Mouse (Mus musculus) heart, embryonic 13.5 days (tissue): ENCODE results near the gene Ggt5. TPM values are rescaled to one million over a fixed set of nuclear protein-coding genes. Genes with fewer than 3 reads are reported as not detected.

Source experiments
- ATAC-seq: fragments of 200-750 bp; cut with Nextera tagmentation; 2 replicates; pipeline ENCODE4 v1.8.0; 2017; ENCODE audit warnings: moderate TSS enrichment; ENCODE audit not compliant: insufficient number of reproducible peaks, low FRiP score, low TSS enrichment; ENCODE audit errors: extremely low read depth
- H3K27ac ChIP-seq: fragments of 300-500 bp; sonication (generic); replicated peaks from 2 replicates; pipeline ENCODE4 v1.5.1; 2015; ENCODE audit warnings: moderate library complexity, mild to moderate bottlenecking, inconsistent platforms
- H3K27me3 ChIP-seq: fragments of 300-500 bp; sonication (generic); replicated peaks from 2 replicates; pipeline ENCODE4 v1.6.1; 2015; ENCODE audit warnings: mild to moderate bottlenecking, inconsistent platforms
- H3K36me3 ChIP-seq: fragments of 300-500 bp; sonication (generic); 2 replicates; pipeline ENCODE4 v1.6.1; 2015; ENCODE audit warnings: mild to moderate bottlenecking, inconsistent platforms
- H3K4me1 ChIP-seq: fragments of 300-500 bp; sonication (generic); 2 replicates; pipeline ENCODE4 v1.6.1; 2015; ENCODE audit warnings: inconsistent platforms
- H3K4me2 ChIP-seq: fragments of 300-500 bp; sonication (generic); 2 replicates; pipeline ENCODE4 v1.6.1; 2015; ENCODE audit warnings: inconsistent platforms, mild to moderate bottlenecking, moderate library complexity
- H3K4me3 ChIP-seq: fragments of 300-500 bp; sonication (generic); 2 replicates; pipeline ENCODE4 v1.5.1; 2015; ENCODE audit warnings: moderate library complexity, mild to moderate bottlenecking, inconsistent platforms
- H3K9ac ChIP-seq: fragments of 300-500 bp; sonication (generic); 2 replicates; pipeline ENCODE4 v1.6.1; 2015; ENCODE audit warnings: inconsistent platforms, mild to moderate bottlenecking, moderate library complexity
- H3K9me3 ChIP-seq: fragments of 300-500 bp; sonication (generic); 2 replicates; pipeline ENCODE4 v1.6.1; 2016; ENCODE audit warnings: inconsistent platforms
- WGBS: fragments of 180-500 bp; shearing (Covaris S2); methylation state at CpG from one replicate; pipeline ENCODE4 v1.1.7; 2015; ENCODE audit warnings: mixed read lengths; 5-methylcytosine and 5-hydroxymethylcytosine counted together
- polyA plus RNA-seq: library from polyadenylated mRNA; unstranded; fragments of >200 nt; fragmentation: Nextera tagmentation; extraction: Ambion mirVana; gene quantifications from 2 replicates; pipeline ENCODE4 v1.2.1, GENCODE M21; 2015

The Ggt5 gene
- polyA plus RNA-seq, 1 experiment from 2014 or later = 7.1 TPM

GRCm38 (mm10) chr10:75641721-75642222, 52.6 kb downstream of the Ggt5 start:
- Histone ChIP-seq H3K4me1 (peaks cover 28% of the 10 kb centered on the region), H3K9me3 (no peaks in the 10 kb centered on the region), H3K36me3 (peaks cover 19% of the 10 kb centered on the region), H3K27me3 (no peaks in the 10 kb centered on the region), H3K4me3 (no peak overlapping the region), H3K9ac (no peak overlapping the region), H3K27ac (no peak overlapping the region), H3K4me2 (no peak overlapping the region)
- WGBS = 81% methylated on average over 7 of the region's 7 CpGs
- no peak for ATAC-seq

GRCm38 (mm10) chr10:75642436-75642835, 53.3 kb downstream of the Ggt5 start:
- Histone ChIP-seq H3K4me1 (peaks cover 35% of the 10 kb centered on the region), H3K4me3 (no peak overlapping the region), H3K36me3 (peaks cover 19% of the 10 kb centered on the region), H3K9ac (peak overlapping the region; percentile 68; the same call in 1 of the 2 replicates), H3K4me2 (no peak overlapping the region), H3K9me3 (no peaks in the 10 kb centered on the region), H3K27me3 (no peaks in the 10 kb centered on the region), H3K27ac (no peak overlapping the region)
- no peak for ATAC-seq
- 79% methylated on average over 9 of the region's 9 CpGs for WGBS

GRCm38 (mm10) chr10:75642891-75643290, 53.8 kb downstream of the Ggt5 start:
- Histone ChIP-seq H3K9ac (peak overlapping the region; percentile 68; the same call in 1 of the 2 replicates), H3K9me3 (no peaks in the 10 kb centered on the region), H3K36me3 (peaks cover 23% of the 10 kb centered on the region), H3K4me3 (no peak overlapping the region), H3K27me3 (no peaks in the 10 kb centered on the region), H3K4me2 (peak overlapping the region; percentile 59), H3K4me1 (peaks cover 39% of the 10 kb centered on the region), H3K27ac (0 out of 2 replicates have a peak overlapping the region, but pooled peaks have one; percentile 56)
- no peak for ATAC-seq
- 76% methylated on average over 2 of the region's 2 CpGs for whole genome bisulfite sequencing

GRCm38 (mm10) chr10:75643741-75644343, 54.7 kb downstream of the Ggt5 start, which contains the start of gene Susd2:
Gene Susd2, minus strand, starts transcription at chr10:75644008.
- Histone ChIP-seq H3K9me3 (no peaks in the 10 kb centered on the region), H3K36me3 (peaks cover 32% of the 10 kb centered on the region), H3K4me2 (peak within 1 kb of the TSS; percentile 59), H3K9ac (peak within 1 kb of the TSS; percentile 68), H3K4me3 (peak within 1 kb of the TSS; percentile 13), H3K27me3 (no peaks in the 10 kb centered on the region), H3K27ac (peak within 1 kb of the TSS; percentile 56), H3K4me1 (peaks cover 46% of the 10 kb centered on the region)
- 5% methylated on average over 11 of the region's 11 CpGs for WGBS
- ATAC-seq = no peak; the same call in 1 of the 2 replicates

- Histone ChIP-seq H3K4me2 (no peak overlapping the region), H3K27me3 (no peaks in the 10 kb centered on the region), H3K9ac (no peak overlapping the region), H3K4me1 (peaks cover 46% of the 10 kb centered on the region), H3K36me3 (peaks cover 50% of the 10 kb centered on the region), H3K27ac (no peak overlapping the region), H3K4me3 (no peak overlapping the region), H3K9me3 (no peaks in the 10 kb centered on the region)
- WGBS = 92% methylated on average over 8 of the region's 8 CpGs
- no peak for ATAC-seq
Observed at GRCm38 (mm10) chr10:75645616-75646015, 56.5 kb downstream of the Ggt5 start.

GRCm38 (mm10) chr10:75646406-75646805, 57.3 kb downstream of the Ggt5 start:
- no peaks in the 10 kb centered on the region for H3K9me3 ChIP-seq
- peak overlapping the region; percentile 42; the same call in 1 of the 2 replicates for H3K9ac ChIP-seq
- no peak for ATAC-seq
- peaks cover 58% of the 10 kb centered on the region for H3K36me3 ChIP-seq
- no peak overlapping the region for H3K4me2 ChIP-seq
- no peak overlapping the region for H3K4me3 ChIP-seq
- 83% methylated on average over 6 of the region's 6 CpGs for WGBS
- H3K27me3 ChIP-seq = no peaks in the 10 kb centered on the region
- H3K27ac ChIP-seq = peak overlapping the region; percentile 93
- H3K4me1 ChIP-seq = peaks cover 46% of the 10 kb centered on the region

- peak; percentile 27 for ATAC-seq
- H3K9ac ChIP-seq = peak overlapping the region; percentile 42; the same call in 1 of the 2 replicates
- H3K27me3 ChIP-seq = no peaks in the 10 kb centered on the region
- H3K9me3 ChIP-seq = no peaks in the 10 kb centered on the region
- no peak overlapping the region for H3K4me2 ChIP-seq
- no peak overlapping the region for H3K4me3 ChIP-seq
- H3K4me1 ChIP-seq = peaks cover 46% of the 10 kb centered on the region
- WGBS = 42% methylated on average over 3 of the region's 3 CpGs
- H3K36me3 ChIP-seq = peaks cover 67% of the 10 kb centered on the region
- peak overlapping the region; percentile 93 for H3K27ac ChIP-seq
Observed at GRCm38 (mm10) chr10:75647362-75647761, 58.2 kb downstream of the Ggt5 start.

GRCm38 (mm10) chr10:75648091-75648490, 59.0 kb downstream of the Ggt5 start:
- Histone ChIP-seq H3K9me3 (no peaks in the 10 kb centered on the region), H3K4me2 (no peak overlapping the region), H3K4me1 (peaks cover 39% of the 10 kb centered on the region), H3K9ac (no peak overlapping the region), H3K4me3 (no peak overlapping the region), H3K27ac (peak overlapping the region; percentile 93), H3K36me3 (peaks cover 75% of the 10 kb centered on the region), H3K27me3 (no peaks in the 10 kb centered on the region)
- ATAC-seq = no peak
- 90% methylated on average over 6 of the region's 6 CpGs for WGBS

GRCm38 (mm10) chr10:75649001-75649400, 59.9 kb downstream of the Ggt5 start:
- H3K27ac ChIP-seq = no peak overlapping the region
- peaks cover 29% of the 10 kb centered on the region for H3K4me1 ChIP-seq
- H3K4me3 ChIP-seq = no peak overlapping the region
- H3K9me3 ChIP-seq = no peaks in the 10 kb centered on the region
- no peak overlapping the region for H3K9ac ChIP-seq
- H3K36me3 ChIP-seq = peaks cover 84% of the 10 kb centered on the region
- ATAC-seq = no peak
- H3K4me2 ChIP-seq = no peak overlapping the region
- WGBS = 89% methylated on average over 7 of the region's 7 CpGs
- no peaks in the 10 kb centered on the region for H3K27me3 ChIP-seq

GRCm38 (mm10) chr10:75649406-75649995, 60.4 kb downstream of the Ggt5 start:
- ATAC-seq = no peak
- peaks cover 89% of the 10 kb centered on the region for H3K36me3 ChIP-seq
- 90% methylated on average over 4 of the region's 4 CpGs for WGBS
- H3K27ac ChIP-seq = no peak overlapping the region
- peaks cover 24% of the 10 kb centered on the region for H3K4me1 ChIP-seq
- no peaks in the 10 kb centered on the region for H3K27me3 ChIP-seq
- no peak overlapping the region for H3K4me3 ChIP-seq
- no peaks in the 10 kb centered on the region for H3K9me3 ChIP-seq
- no peak overlapping the region for H3K9ac ChIP-seq
- H3K4me2 ChIP-seq = no peak overlapping the region

GRCm38 (mm10) chr10:75650306-75650902, 61.3 kb downstream of the Ggt5 start:
- Histone ChIP-seq H3K9me3 (no peaks in the 10 kb centered on the region), H3K4me1 (peaks cover 24% of the 10 kb centered on the region), H3K36me3 (peaks cover 92% of the 10 kb centered on the region), H3K4me2 (no peak overlapping the region), H3K4me3 (no peak overlapping the region), H3K27ac (no peak overlapping the region), H3K9ac (no peak overlapping the region), H3K27me3 (no peaks in the 10 kb centered on the region)
- 84% methylated on average over 6 of the region's 6 CpGs for WGBS
- ATAC-seq = no peak
